Mouse (Mus musculus): Measurements from ENCODE around the gene Etv5. TPM values are rescaled to one million over a fixed set of nuclear protein-coding genes. Genes with fewer than 3 reads are reported as not detected.

The Etv5 gene
- total and polyA plus RNA-seq, 3 experiments = 2.6 to 4.5 (median 3.5) TPM

- dilution Hi-C loops (cut with MboI; ENCODE audit: extremely low pct_ligation_motif_present, extremely low pct_unique_long_range_greater_than_20kb, low sequenced_read_pairs) = no loop called here
- DNase-seq (ENCODE audit: extremely low read depth) = no peak
- in situ Hi-C loops (cut with MboI; ENCODE audit: low pct_ligation_motif_present, low pct_unique_long_range_greater_than_20kb, low sequenced_read_pairs) = no loop called here
- no peak overlapping the region for H3K9ac ChIP-seq (ENCODE audit: insufficient read depth, low read depth)
- H3K4me3 ChIP-seq (replicated peaks in 1 of 3; ENCODE audit: low read depth in 2 of 3, low read length in 2 of 3, poor library complexity in 1 of 3) = no peak overlapping the region
- no peak overlapping the region for H3K27ac ChIP-seq (ENCODE audit: insufficient read depth, low read depth)
- H3K36me3 ChIP-seq (replicated peaks in 1 of 2; ENCODE audit: control insufficient read depth in 1 of 2, insufficient read depth in 1 of 2, low read length in 1 of 2) = no peaks in the 10 kb centered on the region
- H3K9me3 ChIP-seq (replicated peaks; ENCODE audit: low read length) = no peaks in the 10 kb centered on the region
- H3K4me1 ChIP-seq (ENCODE audit: control insufficient read depth in 1 of 2, insufficient read depth in 2 of 2) = peaks cover 0 to 3% of the 10 kb centered on the region in 2 experiments; a peak in 2 of 4 replicates
- TF ChIP-seq SMC3 (IDR thresholded peaks at IDR 0.05; ENCODE audit: low read depth, low read length) (no peak), NRF1 (IDR thresholded peaks at IDR 0.05; ENCODE audit: low read depth, low read length) (no peak), GABPA (IDR thresholded peaks at IDR 0.05; ENCODE audit: insufficient replicate concordance, low read depth, low read length) (no peak), UBTF (IDR thresholded peaks at IDR 0.05; ENCODE audit: low read depth, low read length) (no peak), SIN3A (IDR thresholded peaks at IDR 0.05; ENCODE audit: low read length) (no peak), MAFK (IDR thresholded peaks at IDR 0.05; ENCODE audit: insufficient replicate concordance, low read length) (no peak), MXI1 (IDR thresholded peaks at IDR 0.05; ENCODE audit: low read depth, low read length) (no peak), USF2 (conservative IDR thresholded peaks at IDR 0.05; ENCODE audit: low read depth, low read length) (no peak), TCF12 (IDR thresholded peaks at IDR 0.05; ENCODE audit: low read depth, low read length) (no peak), JUND (conservative IDR thresholded peaks at IDR 0.05; ENCODE audit: low read depth, low read length) (no peak), KAT2A (IDR thresholded peaks at IDR 0.05; ENCODE audit: insufficient replicate concordance, low read length) (no peak), CHD1 (IDR thresholded peaks at IDR 0.05; ENCODE audit: low read depth, low read length) (no peak), JUN (IDR thresholded peaks at IDR 0.05; ENCODE audit: insufficient read depth, low read depth, low read length) (no peak), ELF1 (IDR thresholded peaks at IDR 0.05; ENCODE audit: low read depth, low read length) (no peak), RCOR1 (conservative IDR thresholded peaks at IDR 0.05; ENCODE audit: low read depth, low read length) (no peak), MEF2A (IDR thresholded peaks at IDR 0.05; ENCODE audit: borderline replicate concordance, low read depth, low read length) (no peak), HCFC1 (IDR thresholded peaks at IDR 0.05; ENCODE audit: low read depth, low read length) (no peak), ZNF384 (IDR thresholded peaks at IDR 0.05; ENCODE audit: low read depth, low read length) (no peak)
- H3K4me2 ChIP-seq (ENCODE audit: insufficient read depth, low read depth, poor library complexity, severe bottlenecking) = no peak overlapping the region
- H3K79me2 ChIP-seq (replicated peaks; ENCODE audit: control insufficient read depth, extremely low read depth, insufficient read depth, poor library complexity, severe bottlenecking) = no peaks in the 10 kb centered on the region
- no peaks in the 10 kb centered on the region for H3K27me3 ChIP-seq (replicated peaks)
Observed at GRCm38 (mm10) chr16:22426866-22427265, 12.7 kb downstream of the Etv5 start.

GRCm38 (mm10) chr16:22422256-22422655 lies 17.3 kb downstream of the Etv5 start:
- Histone ChIP-seq H3K4me1 (ENCODE audit: control insufficient read depth in 1 of 2, insufficient read depth in 2 of 2) (peaks cover 3 to 4% of the 10 kb centered on the region in 2 experiments; a peak in 1 of 4 replicates), H3K4me3 (replicated peaks in 1 of 3; ENCODE audit: low read depth in 2 of 3, low read length in 2 of 3, poor library complexity in 1 of 3) (no peak overlapping the region), H3K9ac (ENCODE audit: insufficient read depth, low read depth) (no peak overlapping the region), H3K27ac (ENCODE audit: insufficient read depth, low read depth) (no peak overlapping the region), H3K79me2 (replicated peaks; ENCODE audit: control insufficient read depth, extremely low read depth, insufficient read depth, poor library complexity, severe bottlenecking) (no peaks in the 10 kb centered on the region), H3K36me3 (replicated peaks in 1 of 2; ENCODE audit: control insufficient read depth in 1 of 2, insufficient read depth in 1 of 2, low read length in 1 of 2) (peaks cover 0 to 1% of the 10 kb centered on the region in 2 experiments), H3K9me3 (replicated peaks; ENCODE audit: low read length) (no peaks in the 10 kb centered on the region), H3K4me2 (ENCODE audit: insufficient read depth, low read depth, poor library complexity, severe bottlenecking) (no peak overlapping the region), H3K27me3 (replicated peaks) (no peaks in the 10 kb centered on the region)
- DNase-seq (ENCODE audit: extremely low read depth) = no peak
- dilution Hi-C loops (cut with MboI; ENCODE audit: extremely low pct_ligation_motif_present, extremely low pct_unique_long_range_greater_than_20kb, low sequenced_read_pairs) (no loop called here), in situ Hi-C loops (cut with MboI; ENCODE audit: low pct_ligation_motif_present, low pct_unique_long_range_greater_than_20kb, low sequenced_read_pairs) (no loop called here)
- no peak for TF ChIP-seq TCF12 (IDR thresholded peaks at IDR 0.05; ENCODE audit: low read depth, low read length)
- no peak for TF ChIP-seq USF1 (IDR thresholded peaks at IDR 0.05; ENCODE audit: low read depth, low read length)
- TF ChIP-seq NELFE (IDR thresholded peaks at IDR 0.05; ENCODE audit: low read depth, low read length) = no peak
- no peak for TF ChIP-seq HCFC1 (IDR thresholded peaks at IDR 0.05; ENCODE audit: low read depth, low read length)
- no peak for TF ChIP-seq ZNF384 (IDR thresholded peaks at IDR 0.05; ENCODE audit: low read depth, low read length)
- TF ChIP-seq CHD1 (IDR thresholded peaks at IDR 0.05; ENCODE audit: low read depth, low read length) = no peak
- TF ChIP-seq MXI1 (IDR thresholded peaks at IDR 0.05; ENCODE audit: low read depth, low read length) = no peak
- no peak for TF ChIP-seq KAT2A (IDR thresholded peaks at IDR 0.05; ENCODE audit: insufficient replicate concordance, low read length)
- no peak for TF ChIP-seq GABPA (IDR thresholded peaks at IDR 0.05; ENCODE audit: insufficient replicate concordance, low read depth, low read length)
- TF ChIP-seq RCOR1 (conservative IDR thresholded peaks at IDR 0.05; ENCODE audit: low read depth, low read length) = no peak
- no peak for TF ChIP-seq ZC3H11A (IDR thresholded peaks at IDR 0.05; ENCODE audit: low read depth, low read length)
- TF ChIP-seq MYC (IDR thresholded peaks at IDR 0.05; ENCODE audit: low read depth, low read length) = no peak
- TF ChIP-seq JUN (IDR thresholded peaks at IDR 0.05; ENCODE audit: insufficient read depth, low read depth, low read length) = no peak
- TF ChIP-seq UBTF (IDR thresholded peaks at IDR 0.05; ENCODE audit: low read depth, low read length) = no peak
- TF ChIP-seq ETS1 (conservative IDR thresholded peaks at IDR 0.05; ENCODE audit: low read depth, low read length) = no peak
- no peak for TF ChIP-seq MAX (IDR thresholded peaks at IDR 0.05; ENCODE audit: low read length)
- TF ChIP-seq SMC3 (IDR thresholded peaks at IDR 0.05; ENCODE audit: low read depth, low read length) = no peak
- TF ChIP-seq POLR2A (IDR thresholded peaks at IDR 0.05; ENCODE audit: low read depth, low read length) = no peak

Data from CH12.LX (cell line).